Mouse (Mus musculus) layer of hippocampus, postnatal 10 days (tissue): Measurements from ENCODE around the gene Cfap57. TPM values are rescaled to one million over a fixed set of nuclear protein-coding genes. Genes with fewer than 3 reads are reported as not detected.
A peak's percentile ranks its signal among the peaks of the same experiment; 100 is the strongest.
"Not testable (repeated sequence)": the region's sequence is repeated elsewhere in the genome, so short reads cannot be mapped to it uniquely, and the experiment has no call there.

Source experiments
- DNase-seq, 2 experiments: peaks; one replicate each; pipeline ENCODE4 v3.0.0; 2021; ENCODE audit warnings: low spot score in 2 of 2
- total RNA-seq, 2 experiments: library from RNA; stranded (reverse); gene quantifications; 2 replicates each; pipeline ENCODE4 v1.2.3; 2021

Gene Cfap57
- total RNA-seq, 2 experiments from 2014 or later = 0.80 to 1.0 TPM

DNA sequence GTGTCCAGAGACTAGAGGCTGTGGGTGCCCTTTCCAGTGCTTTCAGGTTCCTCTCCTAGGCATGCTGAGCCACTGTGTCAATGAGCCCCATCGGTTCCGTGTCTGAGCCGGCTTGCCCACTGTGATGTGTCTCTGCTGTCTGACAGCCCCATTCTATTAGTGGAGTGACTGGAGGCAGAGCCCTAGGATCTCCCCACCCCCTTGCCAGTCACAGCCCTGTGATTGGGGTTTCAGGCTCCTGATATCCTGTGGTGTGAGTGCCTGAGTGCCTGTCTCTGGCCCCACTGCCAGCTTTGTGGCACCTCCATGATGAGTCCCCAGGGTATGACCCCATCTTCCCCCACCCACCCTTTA is 55.7 kb downstream of the Cfap57 start:
- DNase-seq = no peak

DNA sequence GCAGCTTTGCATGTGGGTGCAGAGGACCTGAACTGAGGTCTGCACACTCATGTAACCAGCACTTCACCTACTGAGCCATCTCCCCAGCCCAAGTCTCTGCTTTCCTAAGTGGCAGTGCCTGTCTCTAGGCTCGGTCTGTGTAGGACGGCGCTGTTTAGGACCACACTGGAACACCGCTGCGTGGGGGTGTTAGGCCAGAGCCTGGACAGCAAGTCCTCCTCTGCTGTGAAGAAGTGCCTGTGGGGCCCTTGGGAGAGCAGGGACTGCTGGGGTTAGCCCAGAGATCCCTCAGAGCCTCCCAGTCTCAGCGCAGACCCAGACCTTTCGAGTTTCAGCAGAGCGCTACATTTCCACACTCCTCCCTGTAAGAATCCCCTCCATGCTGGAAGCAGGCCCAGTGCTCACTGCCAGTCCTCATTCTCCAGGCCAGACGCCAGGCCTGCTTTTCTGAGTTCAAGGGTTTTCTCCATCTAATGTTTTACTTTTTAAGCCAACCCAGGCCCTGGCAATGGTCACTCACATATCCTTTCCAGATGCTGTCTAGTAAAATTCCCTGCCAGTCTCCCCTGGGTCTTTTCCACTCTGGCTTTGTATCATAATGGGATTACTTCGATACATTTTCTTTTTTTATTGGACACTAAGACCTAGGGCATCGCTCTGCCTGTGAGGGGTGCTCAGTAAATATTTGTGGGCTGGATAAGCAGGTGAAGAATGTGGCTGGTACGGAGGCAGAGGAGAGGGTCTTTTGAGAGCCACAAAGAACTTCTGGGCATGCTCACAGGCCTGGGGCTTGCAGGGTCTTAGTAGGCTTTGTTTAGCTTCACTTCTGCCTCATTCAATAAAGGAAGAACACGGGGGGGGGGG is 56.3 kb downstream of the Cfap57 start:
- peak in 1 of 2 experiments; percentile 32 for DNase-seq

DNA sequence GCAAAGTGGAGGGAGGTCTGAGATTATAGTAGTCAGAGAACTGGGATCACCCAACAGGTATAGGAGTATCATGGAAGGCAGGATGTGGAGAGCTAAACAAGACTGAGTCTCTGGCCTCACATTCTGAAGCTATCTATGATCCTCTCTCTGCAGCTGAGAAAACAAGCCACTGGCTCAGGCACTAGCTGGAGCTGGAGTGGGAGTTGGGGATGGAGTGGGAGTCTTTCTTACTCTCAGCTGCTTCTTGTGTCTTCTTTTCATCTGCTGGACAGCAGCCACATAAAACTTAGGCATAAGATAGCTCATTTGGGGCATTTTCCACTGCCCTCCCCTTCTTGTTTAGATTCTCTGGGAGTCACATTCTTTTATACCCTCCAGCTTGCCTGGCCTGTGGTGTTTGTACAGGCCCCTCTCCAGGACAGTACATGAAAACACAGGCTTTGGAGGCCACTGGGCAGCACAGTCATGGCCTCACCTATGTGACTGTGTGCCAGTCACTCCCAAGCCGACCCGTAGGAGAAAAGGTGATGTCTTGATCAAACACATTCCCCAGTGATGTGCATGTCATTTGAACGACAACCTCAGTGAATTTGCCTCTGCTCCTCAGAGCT is 67.4 kb downstream of the Cfap57 start:
- no peak for DNase-seq

DNA sequence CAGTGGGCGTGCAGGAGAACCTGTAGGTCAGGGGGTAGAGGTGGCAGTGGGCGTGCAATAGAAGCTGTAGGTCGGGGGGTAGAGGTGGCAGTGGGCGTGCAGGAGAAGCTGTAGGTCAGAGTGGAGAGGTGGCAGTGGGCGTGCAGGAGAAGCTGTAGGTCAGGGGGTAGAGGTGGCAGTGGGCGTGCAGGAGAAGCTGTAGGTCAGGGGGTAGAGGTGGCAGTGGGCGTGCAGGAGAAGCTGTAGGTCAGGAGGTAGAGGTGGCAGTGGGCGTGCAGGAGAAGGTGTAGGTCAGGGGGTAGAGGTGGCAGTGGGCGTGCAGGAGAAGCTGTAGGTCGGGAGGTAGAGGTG is 72.5 kb downstream of the Cfap57 start:
- DNase-seq = not testable (repeated sequence)

DNA sequence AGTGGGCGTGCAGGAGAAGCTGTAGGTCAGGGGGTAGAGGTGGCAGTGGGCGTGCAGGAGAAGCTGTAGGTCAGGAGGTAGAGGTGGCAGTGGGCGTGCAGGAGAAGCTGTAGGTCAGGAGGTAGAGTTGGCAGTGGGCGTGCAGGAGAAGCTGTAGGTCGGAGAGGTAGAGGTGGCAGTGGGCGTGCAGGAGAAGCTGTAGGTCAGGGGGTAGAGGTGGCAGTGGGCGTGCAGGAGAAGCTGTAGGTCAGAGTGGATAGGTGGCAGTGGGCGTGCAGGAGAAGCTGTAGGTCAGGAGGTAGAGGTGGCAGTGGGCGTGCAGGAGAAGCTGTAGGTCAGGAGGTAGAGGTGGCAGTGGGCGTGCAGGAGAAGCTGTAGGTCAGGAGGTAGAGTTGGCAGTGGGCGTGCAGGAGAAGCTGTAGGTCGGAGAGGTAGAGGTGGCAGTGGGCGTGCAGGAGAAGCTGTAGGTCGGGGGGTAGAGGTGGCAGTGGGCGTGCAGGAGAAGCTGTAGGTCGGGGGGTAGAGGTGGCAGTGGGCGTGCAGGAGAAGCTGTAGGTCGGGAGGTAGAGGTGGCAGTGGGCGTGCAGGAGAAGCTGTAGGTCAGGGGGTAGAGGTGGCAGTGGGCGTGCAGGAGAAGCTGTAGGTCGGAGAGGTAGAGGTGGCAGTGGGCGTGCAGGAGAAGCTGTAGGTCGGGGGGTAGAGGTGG is 73.0 kb downstream of the Cfap57 start:
- peak; percentile 59 to 64 for DNase-seq

DNA sequence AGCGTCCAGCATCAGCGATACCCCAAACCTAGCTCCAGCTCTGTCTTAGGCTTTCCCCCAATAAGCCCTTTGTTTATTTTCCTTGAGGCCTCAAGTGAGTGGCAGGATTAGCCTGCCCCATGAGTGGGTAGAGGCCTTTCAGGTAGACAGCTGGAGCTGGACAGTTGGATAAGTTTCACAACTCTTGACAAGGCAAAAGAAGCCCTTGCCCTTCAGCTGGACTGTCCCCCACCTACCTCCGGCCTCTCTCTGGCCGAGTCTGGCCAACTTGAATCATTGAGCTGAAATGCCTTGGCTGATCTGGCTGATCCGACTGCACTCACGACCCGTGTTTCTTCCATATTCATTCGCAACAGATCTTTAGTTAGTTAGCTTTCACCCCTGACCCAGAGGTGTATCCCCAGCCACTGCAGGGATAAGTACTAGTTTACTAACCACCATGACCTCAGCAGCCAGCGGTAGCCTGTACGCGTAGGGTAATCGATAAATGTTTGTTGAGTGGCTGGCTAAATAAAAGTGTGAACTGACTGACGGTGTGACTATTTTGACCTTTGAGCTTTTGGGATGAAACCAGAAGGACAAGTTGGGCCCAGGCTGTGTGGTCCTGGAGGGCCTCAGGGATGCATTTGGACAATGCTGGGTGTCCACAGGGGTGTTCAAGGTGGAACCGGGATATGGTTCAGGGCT is 76.0 kb downstream of the Cfap57 start:
- DNase-seq = no peak

DNA sequence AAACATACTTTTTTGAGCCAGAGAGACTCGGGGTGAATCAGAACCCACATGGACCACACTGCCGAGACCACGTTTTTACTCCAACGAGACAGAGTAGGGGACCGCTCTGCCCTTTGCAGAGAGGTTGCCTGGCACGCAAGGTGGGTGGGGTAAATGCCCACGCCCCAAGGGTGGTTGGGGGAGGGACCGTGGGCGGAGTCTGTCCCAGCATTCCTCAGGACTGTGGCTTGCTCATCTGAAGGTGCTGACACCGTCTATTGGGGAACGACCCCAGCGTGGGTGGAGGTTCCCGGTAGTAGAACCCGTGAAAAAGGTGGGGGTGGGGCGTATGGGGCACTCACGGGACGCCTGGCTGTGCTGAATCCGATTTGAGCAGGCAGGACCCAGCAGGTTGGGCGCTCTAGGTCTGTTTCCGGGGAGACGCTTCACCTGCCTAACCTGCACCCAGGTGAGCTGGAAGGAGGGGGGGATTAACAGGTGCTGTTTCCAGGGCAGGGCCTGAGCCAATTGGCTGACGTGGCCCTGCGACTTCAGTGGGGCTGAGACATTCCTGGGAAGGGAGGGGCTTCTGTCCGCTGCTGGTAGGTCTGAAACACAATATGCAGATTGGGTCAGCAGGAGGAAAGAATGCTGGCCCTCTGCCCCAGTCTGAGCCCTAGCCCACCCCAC is 76.9 kb downstream of the Cfap57 start, which contains the start of gene Tmem125:
TSS of gene Tmem125 (minus strand) at position 453 of the 669 bp plus-strand sequence.
- DNase-seq = no peak

DNA sequence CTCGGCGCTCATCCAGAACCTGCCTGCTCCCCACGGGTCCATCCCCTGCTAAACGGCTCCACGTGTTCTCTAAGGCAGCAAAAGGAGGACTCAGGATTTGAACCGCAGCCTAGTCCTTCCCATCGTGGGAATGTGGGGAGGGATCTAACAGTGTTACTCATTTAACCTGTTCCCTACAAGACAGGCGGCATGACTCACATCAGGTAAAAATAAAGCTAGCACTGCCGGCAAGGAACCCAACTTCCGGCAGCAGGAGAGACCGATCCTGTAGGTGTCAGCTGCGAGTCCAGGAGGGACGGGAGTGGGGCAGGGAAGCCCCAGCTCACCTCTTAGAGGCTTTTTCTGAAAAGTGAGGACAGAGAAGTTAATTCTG is 77.4 kb downstream of the Cfap57 start:
- DNase-seq = no peak

DNA sequence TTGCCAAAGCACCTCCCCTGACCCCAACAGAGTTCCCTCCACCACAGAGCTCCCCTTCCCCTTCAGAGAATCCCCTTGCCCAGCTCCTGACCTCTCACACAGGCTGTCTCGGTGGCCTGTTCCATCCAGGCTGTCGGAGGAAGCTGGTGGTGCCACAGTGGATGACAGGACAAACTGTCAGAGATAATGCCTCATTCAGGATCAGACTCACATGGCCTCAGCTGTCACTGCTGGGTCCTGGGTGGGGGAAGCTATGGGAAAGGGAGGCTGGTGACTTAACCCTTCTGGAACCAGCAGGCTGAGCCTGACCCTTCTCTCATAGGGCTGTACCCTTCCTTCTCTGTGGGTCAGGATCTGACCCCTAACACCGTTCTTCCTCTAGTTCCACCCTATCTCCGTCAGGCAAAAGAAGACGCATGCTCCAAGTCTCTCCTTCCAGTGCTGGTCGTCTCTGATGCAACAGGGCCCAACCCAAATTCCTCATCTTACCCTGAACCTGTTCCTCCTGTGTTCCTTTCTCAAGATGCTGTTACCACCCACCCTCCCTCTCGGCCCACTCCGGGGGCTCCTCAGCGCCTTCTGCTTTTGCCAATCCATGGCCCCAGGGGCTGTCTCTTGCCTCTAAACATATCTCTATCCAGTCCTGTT is 77.9 kb downstream of the Cfap57 start:
- DNase-seq = no peak

DNA sequence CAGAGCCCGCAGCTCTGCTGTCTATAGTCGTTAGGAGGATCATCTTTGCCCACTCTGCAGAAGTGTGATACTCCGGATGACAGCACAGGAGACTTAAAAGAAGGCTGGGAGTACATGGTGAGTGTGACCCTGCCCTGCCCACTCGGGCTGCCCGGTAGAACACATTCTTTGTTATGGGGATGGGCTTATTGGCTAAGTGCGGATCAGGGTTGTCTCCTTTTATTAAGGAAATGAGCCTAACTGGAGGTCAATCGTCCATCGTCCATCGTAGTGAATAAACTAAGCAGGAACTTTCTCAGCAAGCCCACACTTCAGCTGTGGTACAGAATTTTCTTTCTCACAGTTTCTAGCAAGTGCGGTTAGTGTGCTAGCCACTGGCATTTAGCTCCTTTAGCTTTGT is 80.7 kb downstream of the Cfap57 start:
- no peak for DNase-seq

DNA sequence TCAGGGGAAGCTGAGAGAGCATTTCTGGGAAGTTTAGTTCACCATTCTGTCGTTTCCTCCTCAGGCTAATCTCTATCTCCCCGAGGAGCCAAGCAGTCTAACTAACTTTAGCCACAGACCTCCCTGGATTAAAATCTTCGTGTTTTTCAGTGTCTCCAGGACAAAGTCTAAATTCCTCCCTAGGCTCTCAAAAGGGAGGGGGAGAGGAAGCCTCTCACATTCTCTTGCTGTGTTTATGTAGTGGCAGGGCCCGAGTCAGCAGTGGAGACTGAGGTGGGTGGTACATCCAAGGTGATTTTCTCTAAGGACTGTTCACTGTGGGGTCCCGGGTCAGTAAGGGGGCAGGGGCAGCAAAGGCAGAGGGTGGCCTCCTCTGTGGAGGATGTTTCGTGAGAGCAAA is 82.8 kb downstream of the Cfap57 start:
- no peak for DNase-seq

DNA sequence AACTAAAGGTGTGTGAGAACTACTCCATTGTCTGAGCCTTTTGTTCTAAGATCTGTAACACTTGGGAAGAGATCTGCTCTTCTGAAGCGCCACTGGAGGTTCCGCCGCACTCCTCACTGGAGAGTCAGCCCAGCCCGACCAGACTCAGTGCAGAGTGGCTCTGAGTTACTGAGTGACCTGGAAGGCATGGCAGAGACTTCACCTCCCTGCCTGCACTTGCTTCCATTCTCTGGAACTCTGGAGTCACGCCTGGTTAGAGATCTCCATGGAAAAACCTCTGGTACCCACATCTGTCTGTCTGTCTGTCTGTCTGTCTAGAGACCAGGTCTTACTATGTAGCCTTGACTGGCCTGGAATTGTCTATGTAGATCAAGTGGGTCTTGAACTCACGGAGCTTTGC is 85.0 kb downstream of the Cfap57 start:
- no peak for DNase-seq

DNA sequence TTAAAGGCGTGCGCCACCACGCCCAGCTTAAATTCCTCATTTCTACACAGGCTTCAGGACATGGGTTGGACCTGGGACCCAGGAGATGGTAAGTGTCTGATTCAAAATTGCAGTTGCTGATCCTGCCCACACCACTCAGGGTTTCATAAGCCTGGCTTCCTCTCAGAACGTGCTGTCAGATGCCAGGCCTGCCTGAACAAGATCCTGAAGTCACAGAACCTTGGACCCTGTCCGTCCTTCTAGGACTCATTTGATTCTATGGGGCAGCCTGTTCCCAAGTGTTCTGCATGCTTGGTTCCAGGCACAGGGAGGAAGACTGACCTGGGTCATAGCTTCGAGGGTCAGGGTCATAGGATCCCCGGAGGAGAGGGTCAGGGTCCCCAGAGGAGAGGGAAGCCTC is 87.0 kb downstream of the Cfap57 start:
- no peak for DNase-seq

DNA sequence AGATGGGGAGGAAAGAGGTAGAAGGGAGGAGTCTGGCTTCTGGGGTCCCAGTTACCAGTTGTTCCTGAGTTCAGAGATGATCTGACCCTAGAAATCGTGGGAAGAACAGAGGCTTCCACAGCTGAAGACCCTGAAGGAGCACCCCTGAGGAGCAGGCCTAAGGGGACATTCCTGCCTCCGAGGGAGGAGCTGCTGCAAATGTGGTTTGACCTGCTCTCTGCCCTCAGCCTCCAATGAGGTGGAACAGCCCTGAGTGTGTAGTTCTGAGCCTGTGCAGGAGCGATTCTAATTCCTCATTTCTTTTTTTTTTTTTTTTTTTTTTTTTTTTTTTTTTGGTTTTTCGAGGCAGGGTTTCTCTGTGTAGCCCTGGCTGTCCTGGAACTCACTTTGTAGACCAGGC is 87.4 kb downstream of the Cfap57 start:
- DNase-seq = no peak

DNA sequence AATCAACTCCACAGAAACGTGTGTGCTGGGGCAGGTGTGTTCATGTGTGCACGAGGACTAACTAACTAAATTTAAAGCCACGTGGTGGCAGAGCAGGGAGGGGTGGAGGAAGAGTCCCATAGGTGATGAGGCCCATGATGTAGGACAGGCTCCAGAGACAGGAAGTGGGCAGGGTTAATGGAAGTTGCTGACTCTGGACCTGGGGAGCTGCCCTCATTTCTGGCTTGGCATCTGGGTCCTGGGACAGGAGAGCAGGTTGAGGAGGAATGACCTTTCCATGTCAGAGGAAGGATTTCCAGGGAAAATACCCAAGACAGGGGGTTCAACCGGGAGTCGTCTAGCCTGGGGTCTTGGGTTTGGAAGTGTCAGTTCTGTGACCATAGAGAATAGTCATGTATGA is 87.9 kb downstream of the Cfap57 start:
- DNase-seq = no peak

DNA sequence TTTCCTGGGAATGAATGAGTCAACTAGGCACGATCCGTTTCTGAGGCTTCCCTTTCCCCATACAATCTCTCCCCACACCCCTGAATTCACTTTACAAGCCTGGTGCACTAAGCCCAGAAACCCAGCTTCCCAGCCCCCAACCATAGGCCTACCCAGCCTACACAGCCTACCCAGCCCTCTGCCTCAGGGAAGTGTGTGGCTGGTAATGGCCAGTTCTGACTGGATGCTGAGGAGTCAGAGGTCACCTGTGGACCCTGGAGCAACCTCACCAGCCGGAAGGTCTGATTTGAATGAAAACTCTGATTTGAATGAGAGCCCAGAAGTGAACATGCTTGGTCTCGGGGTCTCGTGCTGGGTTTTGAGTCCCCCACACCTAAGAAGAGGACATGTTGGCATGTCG is 92.9 kb downstream of the Cfap57 start:
- DNase-seq = no peak

DNA sequence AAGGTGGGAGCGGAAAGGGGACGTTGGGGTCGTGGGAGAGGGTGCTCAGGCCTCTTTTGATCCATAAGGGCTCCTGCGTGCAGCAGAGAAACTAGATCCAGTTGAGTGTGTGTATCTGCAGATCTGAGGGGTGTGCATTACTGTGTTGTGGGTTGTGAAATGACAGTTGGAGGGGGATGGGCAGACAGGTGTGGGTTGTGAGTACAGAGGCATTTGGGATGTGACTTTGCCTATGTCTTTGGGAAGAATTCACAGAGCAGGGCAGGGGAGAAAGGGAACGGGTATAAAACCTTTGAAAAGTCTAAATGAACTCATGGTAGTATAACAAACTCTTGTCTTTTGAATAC is 93.3 kb downstream of the Cfap57 start:
- no peak for DNase-seq

DNA sequence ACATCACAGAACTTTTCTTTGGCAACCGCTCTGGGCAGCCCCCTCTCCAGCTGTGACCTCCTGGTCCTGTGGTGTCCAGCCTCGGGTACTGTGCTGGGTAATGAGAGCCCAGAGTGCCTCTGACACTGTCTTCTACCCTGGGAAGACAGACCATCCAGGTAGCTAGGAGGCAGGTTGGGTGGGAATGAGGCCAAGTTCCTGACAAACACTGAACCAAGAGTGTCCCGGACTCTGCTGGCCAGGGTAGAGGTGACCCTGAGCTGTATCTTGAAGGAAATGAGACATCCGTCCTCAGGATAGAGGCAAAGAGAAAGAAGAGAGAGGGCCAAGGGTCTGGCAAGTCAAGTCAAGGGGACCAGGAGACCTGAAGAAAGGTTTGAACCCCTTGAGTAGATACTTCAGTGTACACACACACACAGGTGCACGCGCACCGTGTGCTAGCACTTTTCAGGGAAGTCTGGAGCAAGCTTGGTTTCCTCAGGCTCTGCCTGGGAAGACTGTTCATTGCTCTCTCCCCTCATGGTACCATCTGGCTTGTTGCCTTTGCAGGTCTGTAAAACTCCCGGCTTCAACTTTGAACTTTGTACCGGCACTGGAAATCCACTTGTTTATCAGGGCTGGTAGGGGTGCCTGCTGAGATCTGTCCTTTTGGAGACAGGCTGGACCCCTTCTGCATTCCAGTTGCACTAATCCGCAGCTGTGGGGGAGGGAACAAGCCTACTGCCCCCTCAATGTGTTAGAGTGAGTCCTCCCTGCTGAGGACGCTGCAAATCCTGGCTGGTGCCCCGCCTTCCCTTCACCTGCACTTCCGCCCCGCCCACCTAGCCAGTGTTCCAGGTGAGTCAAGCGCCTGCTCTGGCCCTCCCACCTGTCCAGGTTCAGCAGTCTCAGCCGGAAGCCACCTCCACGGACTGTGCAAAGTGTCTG is 93.9 kb downstream of the Cfap57 start, which contains the start of gene 2610528J11Rik:
TSS of gene 2610528J11Rik (plus strand) at position 592 of the 927 bp plus-strand sequence.
- DNase-seq = no peak

DNA sequence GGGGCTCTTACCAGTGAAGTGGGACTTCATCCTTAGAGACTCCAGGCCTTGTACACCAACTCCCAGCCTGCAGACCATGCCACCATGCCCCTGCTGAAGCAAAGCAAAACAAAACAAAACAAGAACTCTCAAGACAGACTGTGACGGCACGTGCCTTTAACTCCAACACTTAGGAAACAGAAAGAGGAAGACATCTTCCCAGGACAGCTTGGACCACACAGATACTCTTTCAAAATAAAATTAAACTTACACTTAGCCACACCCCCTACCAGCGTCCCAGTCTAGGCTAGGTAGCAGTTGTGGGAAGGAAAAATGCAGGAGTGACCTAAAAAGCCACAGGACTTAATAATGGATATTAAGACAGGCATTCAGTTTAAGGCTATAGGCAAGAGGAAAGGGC is 94.8 kb downstream of the Cfap57 start:
- no peak for DNase-seq

DNA sequence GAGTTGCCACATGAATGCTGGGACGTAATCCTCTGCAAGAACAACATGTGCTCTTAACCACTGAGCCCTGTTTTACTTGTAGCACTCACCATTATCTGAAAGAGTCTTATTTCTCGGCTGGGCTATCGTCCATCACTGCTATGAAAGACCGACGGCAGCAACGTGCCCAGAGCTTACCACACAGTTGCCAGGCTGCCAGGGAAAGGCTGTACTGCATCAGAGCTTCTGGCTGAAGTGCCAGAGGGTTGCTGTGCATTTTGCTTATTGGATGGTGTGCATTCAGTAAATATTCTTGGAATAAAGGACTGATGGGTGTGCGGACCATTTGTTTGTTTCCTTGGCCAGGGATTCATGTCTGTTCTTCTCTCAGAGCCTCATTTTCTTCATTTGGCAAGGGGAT is 96.6 kb downstream of the Cfap57 start:
- peak in 1 of 2 experiments; percentile 23 for DNase-seq
